Mouse (Mus musculus) hindbrain, embryonic 11.5 days (tissue): ENCODE data around the gene Esrp2. TPM values are rescaled to one million over a fixed set of nuclear protein-coding genes. Genes with fewer than 3 reads are reported as not detected.

Experiments
- ATAC-seq: fragments of 200-750 bp; cut with Nextera tagmentation; 2 replicates; pipeline ENCODE4 v1.8.0; 2017; ENCODE audit warnings: mild to moderate bottlenecking, moderate TSS enrichment, moderate library complexity; ENCODE audit not compliant: low FRiP score
- DNase-seq: peaks from one replicate; pipeline ENCODE4 v3.0.0-alpha.2; 2015; ENCODE audit warnings: low spot score
- H3K27ac ChIP-seq: fragments of 300-500 bp; sonication (generic); 2 replicates; pipeline ENCODE4 v1.5.1; 2014; ENCODE audit warnings: mild to moderate bottlenecking, low read depth, low read length
- H3K27me3 ChIP-seq: fragments of 300-500 bp; sonication (generic); 2 replicates; pipeline ENCODE4 v1.6.1; 2014; ENCODE audit warnings: mild to moderate bottlenecking, low read length, moderate library complexity, mixed read lengths; ENCODE audit not compliant: control insufficient read depth, insufficient read depth
- H3K36me3 ChIP-seq: fragments of 300-500 bp; sonication (generic); 2 replicates; pipeline ENCODE4 v1.6.1; 2014; ENCODE audit warnings: mild to moderate bottlenecking, low read length, moderate library complexity, mixed read lengths; ENCODE audit not compliant: control insufficient read depth, insufficient read depth
- H3K4me1 ChIP-seq: fragments of 300-500 bp; sonication (generic); replicated peaks from 2 replicates; pipeline ENCODE4 v1.6.1; 2014; ENCODE audit warnings: low read length, mixed read lengths; ENCODE audit not compliant: control insufficient read depth, insufficient read depth
- H3K4me2 ChIP-seq: fragments of 300-500 bp; sonication (generic); replicated peaks from 2 replicates; pipeline ENCODE4 v1.6.1; 2014; ENCODE audit warnings: mild to moderate bottlenecking, low read depth, low read length
- H3K4me3 ChIP-seq: fragments of 300-500 bp; sonication (generic); 2 replicates; pipeline ENCODE4 v1.5.1; 2014; ENCODE audit warnings: low read depth, low read length
- H3K9ac ChIP-seq: fragments of 300-500 bp; sonication (generic); 2 replicates; pipeline ENCODE4 v1.6.1; 2014; ENCODE audit warnings: low read depth, low read length
- H3K9me3 ChIP-seq: fragments of 300-500 bp; sonication (generic); 2 replicates; pipeline ENCODE4 v1.6.1; 2016; ENCODE audit warnings: low read length; ENCODE audit not compliant: control insufficient read depth
- WGBS: fragments of 180-500 bp; shearing (Covaris S2); extraction: QIAGEN DNeasy Blood & Tissue Kit; methylation state at CpG from one replicate; pipeline ENCODE4 v1.1.7; 2014; 5-methylcytosine and 5-hydroxymethylcytosine counted together
- polyA plus RNA-seq: library from polyadenylated mRNA; unstranded; fragments of >200 nt; fragmentation: Nextera tagmentation; extraction: Ambion mirVana; gene quantifications from 2 replicates; pipeline ENCODE4 v1.2.1, GENCODE M21; 2014

Gene Esrp2
- polyA plus RNA-seq, 1 experiment from 2014 or later: 2.1 TPM

DNA sequence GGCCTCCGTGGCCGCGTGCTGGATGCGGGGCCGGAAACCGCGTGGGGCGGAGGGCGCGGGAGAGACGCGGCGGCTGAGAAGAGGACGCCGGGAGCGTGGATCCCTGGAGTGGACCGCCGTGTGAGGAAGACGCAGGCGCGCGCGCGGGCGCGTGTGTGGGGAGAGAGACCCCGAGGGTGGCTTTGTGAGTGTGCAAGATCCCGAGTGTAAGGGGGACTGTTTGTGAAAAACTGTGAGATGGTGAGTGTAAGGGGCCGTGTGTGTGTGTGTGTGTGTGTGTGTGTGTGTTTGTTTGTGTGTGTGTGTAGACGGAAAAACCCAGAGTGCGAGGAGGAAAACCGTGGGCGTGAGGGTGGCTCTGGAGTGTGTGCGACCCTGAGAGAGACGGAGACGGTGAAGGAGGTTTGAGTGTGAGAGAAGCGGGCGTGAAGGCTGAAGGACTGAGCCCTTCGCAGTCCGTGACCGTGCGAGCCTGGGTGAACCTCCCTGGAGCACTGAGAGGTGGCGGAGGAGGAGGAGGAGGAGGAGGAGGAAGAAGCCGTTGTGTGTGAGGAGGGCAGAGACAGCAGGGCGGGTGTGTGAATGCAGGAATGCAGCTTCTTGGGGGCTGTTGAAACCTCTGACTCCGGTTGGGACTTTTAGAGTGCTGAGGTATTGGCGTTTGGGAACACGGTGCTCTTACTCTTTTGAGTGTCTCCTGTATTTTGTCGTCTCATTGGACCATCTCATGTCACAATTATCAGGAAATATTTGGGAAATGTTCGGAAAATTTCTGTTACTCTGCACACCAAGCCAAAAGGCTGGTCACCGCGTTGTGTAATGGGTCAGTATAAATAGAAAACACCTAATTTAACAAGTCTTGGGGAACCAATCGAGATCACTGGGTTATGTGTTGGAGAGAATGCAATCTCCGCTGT, 32.5 kb upstream of the Esrp2 start:
- H3K9ac ChIP-seq: peak overlapping the region; percentile 95
- WGBS: 2% methylated on average over 53 of the region's 54 CpGs

DNA sequence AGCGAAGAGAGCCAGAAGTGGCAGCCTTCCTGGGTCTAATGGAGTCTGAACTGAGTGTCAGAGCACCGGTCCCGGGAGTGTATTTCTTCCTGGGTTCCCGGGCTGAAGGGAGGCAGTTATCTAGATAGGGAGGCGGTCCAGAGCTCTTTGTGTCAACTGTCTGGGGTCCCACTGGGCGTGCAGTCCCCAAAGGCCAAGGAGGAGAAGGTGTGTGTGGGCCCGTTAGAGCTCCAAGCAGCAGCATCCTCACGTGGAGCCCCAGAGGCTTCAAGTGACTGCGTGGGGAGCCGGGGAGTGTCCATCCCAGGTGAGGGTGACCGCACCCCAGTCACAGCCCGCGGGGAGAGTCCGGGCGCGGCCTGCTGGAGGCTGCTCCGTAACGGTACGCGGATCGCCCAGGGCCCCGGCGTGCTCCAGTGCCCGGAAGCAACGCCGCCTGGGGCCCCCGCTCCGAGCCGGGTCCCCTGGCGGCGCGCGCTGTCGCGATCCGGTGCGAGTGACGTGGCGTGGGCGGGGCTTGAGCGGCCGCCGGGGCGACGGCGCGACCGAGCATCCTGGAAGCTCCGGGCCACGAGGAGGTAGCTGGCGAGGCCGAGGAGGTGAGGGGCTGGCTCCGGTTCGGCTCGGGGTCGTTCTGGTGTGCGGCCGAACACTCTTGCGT, 31.7 kb upstream of the Esrp2 start, which contains the start of gene Slc7a6:
Gene Slc7a6 (plus strand): TSS at position 502 of the 661 bp plus-strand sequence.
- peak; percentile 90 for ATAC-seq
- H3K9me3 ChIP-seq: no peaks in the 10 kb centered on the region
- peaks cover 3% of the 10 kb centered on the region; the same call in 1 of the 2 replicates for H3K4me1 ChIP-seq
- WGBS: under 1% methylated on average over 59 of the region's 59 CpGs
- H3K4me2 ChIP-seq: peak within 1 kb of the TSS; percentile 86
- H3K27ac ChIP-seq: peak within 1 kb of the TSS; percentile 81
- H3K9ac ChIP-seq: peak within 1 kb of the TSS; percentile 95
- H3K4me3 ChIP-seq: peak within 1 kb of the TSS; percentile 87
- no peaks in the 10 kb centered on the region for H3K36me3 ChIP-seq
- no peaks in the 10 kb centered on the region for H3K27me3 ChIP-seq
- DNase-seq: peak; percentile 90

More for the DNA sequence above, 32.5 kb upstream of the Esrp2 start:
- Histone ChIP-seq H3K4me2 (peak overlapping the region; percentile 86), H3K36me3 (no peaks in the 10 kb centered on the region), H3K9me3 (no peaks in the 10 kb centered on the region), H3K27ac (peak overlapping the region; percentile 81), H3K4me1 (peaks cover 3% of the 10 kb centered on the region; the same call in 1 of the 2 replicates), H3K27me3 (no peaks in the 10 kb centered on the region), H3K4me3 (peak overlapping the region; percentile 87)
- DNase-seq: peak; percentile 78
- ATAC-seq: peak; percentile 79

DNA sequence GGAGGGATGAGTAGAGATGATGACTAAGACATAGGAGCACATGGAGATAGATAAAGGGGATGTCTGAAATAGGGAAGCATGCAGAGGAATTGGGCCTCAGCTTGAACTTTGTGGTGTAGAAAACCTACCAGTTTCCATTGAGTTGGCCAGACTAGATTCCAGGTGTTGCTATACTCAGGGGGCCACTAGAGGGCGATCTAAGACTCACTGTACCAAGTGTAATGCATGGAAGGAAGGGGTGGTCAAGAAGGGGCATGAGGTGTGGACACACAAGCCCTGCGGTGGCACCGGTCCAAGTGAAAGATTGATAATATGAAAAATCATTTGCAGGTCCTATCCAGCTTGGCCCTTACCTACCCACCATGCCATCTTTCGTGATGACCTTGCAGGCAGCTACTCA, 28.7 kb upstream of the Esrp2 start:
- H3K9ac ChIP-seq: no peak overlapping the region
- no peaks in the 10 kb centered on the region for H3K9me3 ChIP-seq
- no peak overlapping the region for H3K4me3 ChIP-seq
- H3K4me2 ChIP-seq: no peak overlapping the region
- H3K27me3 ChIP-seq: no peaks in the 10 kb centered on the region
- DNase-seq (peak; percentile 81), ATAC-seq (no peak)
- H3K36me3 ChIP-seq: no peaks in the 10 kb centered on the region
- H3K27ac ChIP-seq: no peak overlapping the region
- WGBS: 52% methylated on average over 4 of the region's 4 CpGs
- peaks cover 3% of the 10 kb centered on the region; the same call in 1 of the 2 replicates for H3K4me1 ChIP-seq

DNA sequence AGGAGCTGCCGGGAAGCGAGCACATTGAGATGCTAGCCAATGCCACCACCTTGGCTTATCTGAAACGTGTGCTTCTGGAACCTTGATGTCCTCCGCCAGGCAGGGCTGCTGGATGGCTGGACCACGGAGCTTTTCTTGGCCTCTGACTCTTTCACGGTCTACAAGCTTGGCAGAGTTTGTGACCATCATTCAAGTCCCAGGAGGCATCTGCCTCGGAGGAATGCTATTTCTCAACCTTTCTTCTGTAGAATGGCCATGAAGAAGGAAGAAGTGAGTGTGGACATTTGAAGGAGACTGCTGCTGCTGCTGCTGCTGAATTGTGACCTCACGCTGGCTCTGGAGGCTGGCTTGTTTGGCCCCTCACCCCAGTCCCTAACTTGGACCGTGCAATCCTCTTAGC, 26.5 kb upstream of the Esrp2 start:
- ATAC-seq: no peak
- 95% methylated on average over 9 of the region's 9 CpGs for whole genome bisulfite sequencing
- H3K36me3 ChIP-seq: no peaks in the 10 kb centered on the region
- no peak overlapping the region for H3K9ac ChIP-seq
- no peak for DNase-seq
- no peak overlapping the region for H3K27ac ChIP-seq
- no peak overlapping the region for H3K4me3 ChIP-seq
- no peaks in the 10 kb centered on the region for H3K27me3 ChIP-seq
- no peaks in the 10 kb centered on the region for H3K9me3 ChIP-seq
- peaks cover 3% of the 10 kb centered on the region; the same call in 1 of the 2 replicates for H3K4me1 ChIP-seq
- no peak overlapping the region for H3K4me2 ChIP-seq

- Histone ChIP-seq H3K27ac (no peak overlapping the region), H3K36me3 (no peaks in the 10 kb centered on the region), H3K4me2 (no peak overlapping the region), H3K4me3 (no peak overlapping the region), H3K4me1 (no peaks in the 10 kb centered on the region), H3K27me3 (no peaks in the 10 kb centered on the region), H3K9ac (no peak overlapping the region), H3K9me3 (no peaks in the 10 kb centered on the region)
- WGBS: 86% methylated on average over 6 of the region's 6 CpGs
- DNase-seq (no peak), ATAC-seq (no peak)
These were observed 23.1 kb upstream of the Esrp2 start for GRCm38 (mm10) chr8:106159876-106160275.

DNA sequence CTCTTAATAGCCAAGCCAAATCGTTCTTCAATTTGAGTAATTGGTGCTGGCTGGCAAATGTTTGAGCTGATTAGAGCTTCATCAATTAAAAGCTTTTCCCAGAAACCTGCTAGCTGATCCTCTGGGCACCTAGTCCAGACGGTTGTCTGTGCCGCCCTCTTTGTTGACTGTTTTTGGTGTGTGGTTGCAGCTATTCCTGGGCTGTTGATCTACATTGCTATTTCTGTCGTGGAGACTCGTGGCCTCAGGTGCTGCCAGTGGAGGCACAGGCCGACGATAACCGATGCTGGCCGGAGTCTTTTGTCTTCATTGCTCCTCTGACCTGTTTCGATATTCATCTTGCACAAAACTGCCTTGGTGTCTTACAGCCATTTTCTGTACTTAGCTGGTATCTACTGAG, 21.6 kb upstream of the Esrp2 start:
- DNase-seq (no peak), ATAC-seq (no peak)
- H3K9ac ChIP-seq: no peak overlapping the region
- no peaks in the 10 kb centered on the region for H3K36me3 ChIP-seq
- no peak overlapping the region for H3K4me2 ChIP-seq
- H3K27ac ChIP-seq: no peak overlapping the region
- H3K4me3 ChIP-seq: no peak overlapping the region
- H3K9me3 ChIP-seq: no peaks in the 10 kb centered on the region
- H3K27me3 ChIP-seq: no peaks in the 10 kb centered on the region
- no peaks in the 10 kb centered on the region for H3K4me1 ChIP-seq
- 93% methylated on average over 10 of the region's 10 CpGs for WGBS

DNA sequence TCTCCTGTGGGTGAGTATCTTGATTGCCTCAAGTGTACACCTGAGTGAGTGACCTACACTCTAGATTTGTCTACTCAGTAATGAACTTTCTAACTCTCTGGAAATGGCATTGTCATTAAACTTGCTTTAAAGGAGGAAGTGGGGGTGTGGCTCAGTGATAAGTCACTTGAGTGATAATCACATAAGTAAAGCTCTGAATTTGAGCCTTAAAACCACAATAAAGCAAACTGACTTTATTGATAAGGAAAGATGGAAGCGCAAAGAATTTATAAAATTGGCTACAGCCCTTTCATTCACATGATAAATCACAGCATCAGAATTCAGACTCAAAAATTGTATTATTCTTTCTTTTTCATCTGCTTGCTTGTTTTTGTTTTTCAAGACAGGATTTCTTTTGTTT, 20.6 kb upstream of the Esrp2 start:
- Histone ChIP-seq H3K4me2 (no peak overlapping the region), H3K27ac (no peak overlapping the region), H3K9ac (no peak overlapping the region), H3K27me3 (no peaks in the 10 kb centered on the region), H3K4me1 (no peaks in the 10 kb centered on the region), H3K9me3 (no peaks in the 10 kb centered on the region), H3K36me3 (no peaks in the 10 kb centered on the region), H3K4me3 (no peak overlapping the region)
- DNase-seq: no peak
- no peak for ATAC-seq
- 92% methylated on average over 1 of the region's 1 CpGs for WGBS

GRCm38 (mm10) chr8:106152876-106153275, 16.1 kb upstream of the Esrp2 start:
- DNase-seq: no peak
- H3K9me3 ChIP-seq: no peaks in the 10 kb centered on the region

More at GRCm38 (mm10) chr8:106152876-106153275, 16.1 kb upstream of the Esrp2 start:
- no peaks in the 10 kb centered on the region for H3K4me1 ChIP-seq
- H3K4me2 ChIP-seq: no peak overlapping the region
- H3K27ac ChIP-seq: no peak overlapping the region
- H3K9ac ChIP-seq: no peak overlapping the region
- ATAC-seq: no peak
- no peaks in the 10 kb centered on the region for H3K36me3 ChIP-seq
- no peaks in the 10 kb centered on the region for H3K27me3 ChIP-seq
- H3K4me3 ChIP-seq: no peak overlapping the region
- WGBS: 77% methylated on average over 4 of the region's 4 CpGs
